Mouse (Mus musculus): Measurements from ENCODE around the gene Ipo8. TPM values are rescaled to one million over a fixed set of nuclear protein-coding genes. Genes with fewer than 3 reads are reported as not detected.

The Ipo8 gene
- total and polyA plus RNA-seq, 3 experiments: 23.4 to 28.3 TPM; not detected in 1

DNA sequence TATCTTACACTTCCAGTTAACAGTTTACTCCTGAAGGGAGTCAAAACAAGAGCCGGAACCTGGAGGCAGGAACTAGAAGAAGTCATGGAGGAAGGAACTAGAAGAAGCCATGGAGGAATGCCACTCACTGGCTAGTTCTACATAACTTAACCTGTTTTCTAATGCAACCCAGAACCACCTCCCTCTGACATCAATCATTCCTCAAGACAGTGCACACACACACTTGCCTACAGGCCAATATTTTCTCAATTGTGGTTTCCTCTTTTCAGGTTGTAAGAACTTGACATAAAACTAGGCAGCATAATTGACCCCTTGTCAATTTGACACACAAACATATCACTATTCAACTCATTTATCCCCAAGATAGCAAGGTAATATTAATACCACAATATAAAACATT, 98.3 kb downstream of the Ipo8 start:
- Histone ChIP-seq H3K79me2 (ENCODE audit: control insufficient read depth, insufficient read depth, low read length, poor library complexity) (no peaks in the 10 kb centered on the region), H3K4me3 (ENCODE audit: control insufficient read depth in 1 of 2, insufficient read depth in 1 of 2, low read depth in 2 of 2, low read length in 2 of 2) (no peak overlapping the region), H3K27ac (ENCODE audit: control insufficient read depth, low read depth, low read length) (no peak overlapping the region), H3K4me1 (ENCODE audit: control insufficient read depth in 1 of 2, insufficient read depth in 2 of 2, low read length in 2 of 2) (no peaks in the 10 kb centered on the region), H3K27me3 (ENCODE audit: control insufficient read depth in 1 of 2, insufficient read depth in 2 of 2, low read length in 2 of 2) (peaks cover 0 to 1% of the 10 kb centered on the region in 2 experiments; a peak in 3 of 4 replicates), H3K36me3 (ENCODE audit: control insufficient read depth in 1 of 2, insufficient read depth in 2 of 2, low read length in 2 of 2) (no peaks in the 10 kb centered on the region), H3K9me3 (replicated peaks; ENCODE audit: insufficient read depth, low read length) (no peaks in the 10 kb centered on the region), H3K9ac (ENCODE audit: control insufficient read depth, low read depth, low read length, poor library complexity, severe bottlenecking) (no peak overlapping the region)
- DNase-seq (ENCODE audit: low read depth, low spot score): no peak
- no peak for TF ChIP-seq RCOR1 (IDR thresholded peaks at IDR 0.05; ENCODE audit: low read depth, low read length)
- no peak for TF ChIP-seq CHD1 (IDR thresholded peaks at IDR 0.05; ENCODE audit: low read depth, low read length)
- TF ChIP-seq ZMIZ1 (IDR thresholded peaks at IDR 0.05; ENCODE audit: low read depth, low read length): no peak
- no peak for TF ChIP-seq ETS1 (IDR thresholded peaks at IDR 0.05; ENCODE audit: low read depth, low read length)
- no peak for TF ChIP-seq TAL1 (IDR thresholded peaks at IDR 0.05; ENCODE audit: low read length)
- TF ChIP-seq CHD2 (IDR thresholded peaks at IDR 0.05; ENCODE audit: low read length): no peak
- no peak for TF ChIP-seq MXI1 (IDR thresholded peaks at IDR 0.05; ENCODE audit: low read depth, low read length)
- TF ChIP-seq ZNF384 (IDR thresholded peaks at IDR 0.05; ENCODE audit: low read depth, low read length): no peak
- TF ChIP-seq EP300 (IDR thresholded peaks at IDR 0.05; ENCODE audit: low read depth in 1 of 2, low read length in 2 of 2): no peak
- no peak for TF ChIP-seq HCFC1 (IDR thresholded peaks at IDR 0.05; ENCODE audit: low read depth, low read length)
- TF ChIP-seq BHLHE40 (IDR thresholded peaks at IDR 0.05; ENCODE audit: borderline replicate concordance, low read depth, low read length): no peak
- TF ChIP-seq MYC (IDR thresholded peaks at IDR 0.05; ENCODE audit: low read depth, low read length): no peak
- TF ChIP-seq GABPA (IDR thresholded peaks at IDR 0.05; ENCODE audit: low read depth, low read length): no peak
- TF ChIP-seq POLR2AphosphoS5 (IDR thresholded peaks at IDR 0.05; ENCODE audit: borderline replicate concordance, low read depth, low read length): no peak
- no peak for TF ChIP-seq ELF1 (IDR thresholded peaks at IDR 0.05; ENCODE audit: low read depth, low read length)
- TF ChIP-seq NRF1 (IDR thresholded peaks at IDR 0.05; ENCODE audit: insufficient read depth, low read depth, low read length, poor library complexity, severe bottlenecking): no peak
- TF ChIP-seq GATA1 (IDR thresholded peaks at IDR 0.05; ENCODE audit: low read depth, low read length): no peak

DNA sequence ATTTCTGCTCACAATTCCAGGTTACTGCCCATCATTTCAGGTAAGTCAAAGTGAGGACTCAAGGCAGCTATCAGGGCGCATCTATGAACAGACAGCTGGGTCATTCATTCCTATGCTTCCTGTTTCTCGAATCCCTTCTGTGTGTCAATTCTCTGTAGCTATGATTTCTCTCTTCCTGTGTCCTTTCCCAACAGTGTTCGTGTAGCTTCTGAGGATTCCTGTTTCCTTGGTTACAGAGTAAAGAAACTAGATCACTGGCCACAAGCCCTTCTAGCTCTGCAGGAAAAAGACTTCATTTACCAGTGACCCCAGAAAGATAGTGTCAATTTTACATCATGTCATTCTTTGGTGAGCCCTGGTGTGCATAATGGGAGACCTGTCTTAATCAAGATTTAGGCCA, 102.7 kb downstream of the Ipo8 start:
- Histone ChIP-seq H3K9ac (ENCODE audit: control insufficient read depth, low read depth, low read length, poor library complexity, severe bottlenecking) (no peak overlapping the region), H3K27me3 (ENCODE audit: control insufficient read depth in 1 of 2, insufficient read depth in 2 of 2, low read length in 2 of 2) (peaks cover 0 to 1% of the 10 kb centered on the region in 2 experiments; a peak in 1 of 4 replicates), H3K79me2 (ENCODE audit: control insufficient read depth, insufficient read depth, low read length, poor library complexity) (no peaks in the 10 kb centered on the region), H3K4me1 (ENCODE audit: control insufficient read depth in 1 of 2, insufficient read depth in 2 of 2, low read length in 2 of 2) (no peaks in the 10 kb centered on the region), H3K9me3 (replicated peaks; ENCODE audit: insufficient read depth, low read length) (no peaks in the 10 kb centered on the region), H3K27ac (ENCODE audit: control insufficient read depth, low read depth, low read length) (no peak overlapping the region), H3K4me3 (ENCODE audit: control insufficient read depth in 1 of 2, insufficient read depth in 1 of 2, low read depth in 2 of 2, low read length in 2 of 2) (no peak overlapping the region), H3K36me3 (ENCODE audit: control insufficient read depth in 1 of 2, insufficient read depth in 2 of 2, low read length in 2 of 2) (no peaks in the 10 kb centered on the region)
- no peak for TF ChIP-seq MEF2A (IDR thresholded peaks at IDR 0.05; ENCODE audit: extremely low read depth, insufficient replicate concordance, low read depth, low read length, poor library complexity, severe bottlenecking)
- no peak for TF ChIP-seq ZNF384 (IDR thresholded peaks at IDR 0.05; ENCODE audit: low read depth, low read length)
- TF ChIP-seq RCOR1 (IDR thresholded peaks at IDR 0.05; ENCODE audit: low read depth, low read length): no peak
- TF ChIP-seq POLR2A (IDR thresholded peaks at IDR 0.05; ENCODE audit: control insufficient read depth in 1 of 2, insufficient read depth in 1 of 2, low read depth in 1 of 2, low read length in 2 of 2, poor library complexity in 1 of 2): no peak
- no peak for TF ChIP-seq USF2 (IDR thresholded peaks at IDR 0.05; ENCODE audit: borderline replicate concordance in 1 of 2, insufficient read depth in 1 of 2, low read depth in 1 of 2, low read length in 2 of 2)
- no peak for TF ChIP-seq EP300 (IDR thresholded peaks at IDR 0.05; ENCODE audit: low read depth in 1 of 2, low read length in 2 of 2)
- no peak for DNase-seq (ENCODE audit: low read depth, low spot score)

Measured in MEL (cell line).